Mouse (Mus musculus) liver, postnatal 0 days (tissue): ENCODE data around the gene Gm20888.
"Not testable (repeated sequence)": the region's sequence is repeated elsewhere in the genome, so short reads cannot be mapped to it uniquely, and the experiment has no call there.

ENCODE experiments used
- CTCF ChIP-seq: sonication (generic); IDR thresholded peaks from 2 replicates; pipeline ENCODE4 v1.5.1; 2016; ENCODE audit warnings: antibody characterized with exemption, low read depth
- EP300 ChIP-seq: IDR thresholded peaks from 2 replicates; pipeline ENCODE4 v1.6.1; 2016; ENCODE audit warnings: antibody characterized with exemption, low read depth, mild to moderate bottlenecking

- not testable (repeated sequence) for TF ChIP-seq CTCF, EP300
Observed at GRCm38 (mm10) chrY:70441582-70441981, at the start of gene Gm20888.
